Mouse (Mus musculus): ENCODE results near the gene Mdn1. TPM values are rescaled to one million over a fixed set of nuclear protein-coding genes. Genes with fewer than 3 reads are reported as not detected.

Mdn1 gene
- 9.6 TPM for polyA plus RNA-seq (2014; fragmentation: Illumina TruSeq; extraction: RNeasy Lipid Tissue Mini Kit (QIAGEN cat#74804); ENCODE audit: low read depth, low replicate concordance)

DNA sequence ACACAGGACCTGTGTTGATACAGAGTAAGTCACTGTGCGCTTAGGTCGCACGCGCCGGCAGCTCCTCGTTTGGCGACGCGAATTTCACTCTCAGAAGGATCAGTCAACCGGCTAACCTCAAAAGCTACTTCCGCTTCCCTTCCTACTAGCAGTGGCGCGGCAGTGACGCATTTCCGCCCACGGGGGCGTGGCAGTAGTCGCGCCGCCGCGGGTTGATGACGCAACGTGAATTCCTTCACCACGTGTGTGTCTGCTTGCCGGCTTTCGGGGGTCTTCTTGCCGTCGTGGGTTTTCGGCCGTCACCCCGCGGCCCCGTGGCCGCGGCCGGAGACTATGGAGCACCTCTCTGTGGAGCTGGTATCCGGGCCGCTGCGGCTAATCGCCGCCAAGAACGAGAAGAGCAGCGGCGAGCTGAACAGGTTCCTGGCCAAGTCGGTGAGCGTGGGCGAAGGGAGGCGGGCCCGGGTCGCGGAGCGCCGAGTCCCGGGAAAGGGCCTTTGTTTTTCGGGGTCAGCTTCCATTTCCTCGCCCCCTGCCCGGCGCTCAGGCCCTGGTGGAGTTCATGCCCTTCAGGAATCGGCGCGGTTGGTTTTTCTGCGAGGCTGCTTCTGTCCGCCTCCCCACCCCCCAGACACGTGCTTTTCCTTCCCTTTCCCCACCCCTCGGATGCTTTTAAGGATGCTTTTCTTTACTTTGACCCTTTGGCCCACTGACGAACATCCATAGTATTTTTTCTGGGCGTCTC, at the start of gene Mdn1:
Mdn1 (plus strand) TSS at position 202 of the 745 bp plus-strand sequence.

DNA sequence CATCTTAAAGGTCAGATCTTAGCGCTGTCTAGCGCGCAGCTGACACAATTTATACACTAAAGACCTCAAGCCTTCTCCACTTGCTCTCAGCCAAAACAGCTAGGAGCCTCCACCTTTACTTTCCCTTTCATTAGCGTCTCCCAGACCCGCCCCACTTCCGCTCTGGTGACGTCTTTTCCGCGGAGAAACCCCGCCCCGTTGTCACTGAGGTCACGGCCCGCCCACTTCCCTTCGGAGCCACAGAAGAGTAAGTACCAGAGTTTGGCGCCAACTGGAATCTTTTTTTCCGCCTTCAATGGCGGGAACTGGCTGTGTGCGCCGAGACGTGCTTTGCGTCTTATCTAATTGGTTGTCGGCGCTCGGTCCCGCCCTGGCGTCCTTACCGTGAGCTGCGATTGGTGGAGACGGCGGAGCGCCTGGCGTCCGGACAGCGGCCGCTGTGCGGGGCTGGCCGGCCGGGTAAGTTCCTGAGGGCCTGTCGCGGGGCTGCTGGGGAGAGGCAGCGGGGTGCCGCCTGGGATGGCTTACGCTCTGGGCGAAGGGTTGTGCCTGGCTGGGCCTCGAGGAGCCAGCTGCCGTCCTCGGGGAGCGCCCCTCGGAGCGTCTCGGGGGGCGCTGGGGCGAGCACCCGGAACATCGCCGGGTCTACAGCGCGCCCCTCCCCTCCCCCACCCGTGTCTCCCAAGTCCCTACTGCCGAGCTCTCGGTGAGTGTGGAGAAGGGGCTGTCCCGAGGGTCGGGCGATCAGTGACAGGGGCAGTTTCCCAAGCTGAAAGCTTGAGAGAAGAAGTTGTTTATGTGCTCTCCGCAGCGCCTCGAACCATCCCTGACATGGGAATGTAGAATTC, 41.7 kb upstream of the Mdn1 start, which contains the start of gene Casp8ap2:
Casp8ap2 (plus strand) TSS at position 418 of the 848 bp plus-strand sequence.

DNA sequence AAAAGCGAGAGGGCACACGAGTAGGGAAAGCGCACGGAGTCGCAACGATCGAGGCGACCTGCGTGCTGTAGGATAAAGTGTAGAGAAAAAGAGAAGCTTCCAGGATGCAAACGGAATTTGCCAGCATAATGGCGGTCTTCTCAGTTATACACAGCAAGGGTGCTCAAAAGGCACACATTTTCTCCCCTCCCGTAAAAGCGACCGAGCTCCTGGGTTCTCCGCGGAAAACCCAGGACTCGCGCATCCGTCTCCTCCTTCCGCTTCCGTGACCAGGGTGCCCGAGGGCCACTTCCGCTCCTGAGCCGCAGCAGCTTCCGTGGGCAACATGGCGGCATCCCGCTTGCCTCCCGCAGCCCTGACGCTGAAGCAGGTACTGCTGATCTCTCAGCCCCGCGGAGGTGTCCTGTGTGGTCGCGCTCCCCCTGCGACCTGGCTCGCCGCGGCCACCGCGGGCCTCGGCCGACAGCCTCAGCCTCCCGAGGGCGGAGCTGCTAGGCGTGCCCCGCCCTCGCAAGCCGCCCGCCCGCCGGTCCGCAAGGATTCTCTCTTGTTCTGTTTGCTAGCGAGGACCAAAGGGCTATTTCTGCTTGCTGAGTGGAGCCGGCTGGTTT, 143.2 kb downstream of the Mdn1 start, which contains the start of gene Lyrm2:
Lyrm2 (plus strand) TSS at position 288 of the 611 bp plus-strand sequence.

Other genes starting within 250 kb of the Mdn1 start
- gene Gja10, start 54.4 kb upstream of the Mdn1 start, polyA plus RNA-seq (2014; fragmentation: Illumina TruSeq; extraction: RNeasy Lipid Tissue Mini Kit (QIAGEN cat#74804); ENCODE audit: low read depth, low replicate concordance): not detected
- 4.6 TPM for gene Casp8ap2, start 41.7 kb upstream of the Mdn1 start, polyA plus RNA-seq (2014; fragmentation: Illumina TruSeq; extraction: RNeasy Lipid Tissue Mini Kit (QIAGEN cat#74804); ENCODE audit: low read depth, low replicate concordance)
- gene Lyrm2, start 143.1 kb downstream of the Mdn1 start, polyA plus RNA-seq (2014; fragmentation: Illumina TruSeq; extraction: RNeasy Lipid Tissue Mini Kit (QIAGEN cat#74804); ENCODE audit: low read depth, low replicate concordance): 95.4 TPM

All from adipose tissue, adult 10 weeks (tissue).